Mouse (Mus musculus) lung, embryonic 16.5 days (tissue): ENCODE results near the gene Anks1b. TPM values are rescaled to one million over a fixed set of nuclear protein-coding genes. Genes with fewer than 3 reads are reported as not detected.

Experiments
- ATAC-seq: fragments of 200-750 bp; cut with Nextera tagmentation; 2 replicates; pipeline ENCODE4 v1.8.0; 2017; ENCODE audit warnings: low read depth, mild to moderate bottlenecking, moderate library complexity
- H3K27ac ChIP-seq: fragments of 300-500 bp; sonication (generic); 2 replicates; pipeline ENCODE4 v1.5.1; 2014; ENCODE audit warnings: mild to moderate bottlenecking, control low read depth, low read length
- H3K27me3 ChIP-seq: fragments of 300-500 bp; sonication (generic); 2 replicates; pipeline ENCODE4 v1.6.1; 2014; ENCODE audit warnings: low read depth, low read length, mixed read lengths; ENCODE audit not compliant: control insufficient read depth, insufficient read depth
- H3K36me3 ChIP-seq: fragments of 300-500 bp; sonication (generic); 2 replicates; pipeline ENCODE4 v1.6.1; 2014; ENCODE audit warnings: low read length; ENCODE audit not compliant: control insufficient read depth, insufficient read depth
- H3K4me1 ChIP-seq: fragments of 300-500 bp; sonication (generic); replicated peaks from 2 replicates; pipeline ENCODE4 v1.6.1; 2014; ENCODE audit warnings: low read length, mixed read lengths; ENCODE audit not compliant: control insufficient read depth, insufficient read depth
- H3K4me2 ChIP-seq: fragments of 300-500 bp; sonication (generic); 2 replicates; pipeline ENCODE4 v1.6.1; 2014; ENCODE audit warnings: low read depth, low read length, control low read depth
- H3K4me3 ChIP-seq: fragments of 300-500 bp; sonication (generic); 2 replicates; pipeline ENCODE4 v1.5.1; 2014; ENCODE audit warnings: mild to moderate bottlenecking, low read length, control low read depth
- H3K9ac ChIP-seq: fragments of 300-500 bp; sonication (generic); 2 replicates; pipeline ENCODE4 v1.6.1; 2014; ENCODE audit warnings: low read length, control low read depth
- H3K9me3 ChIP-seq: fragments of 300-500 bp; sonication (generic); 2 replicates; pipeline ENCODE4 v1.6.1; 2016; ENCODE audit warnings: low read length; ENCODE audit not compliant: control insufficient read depth
- WGBS: fragments of 180-500 bp; shearing (Covaris S2); extraction: QIAGEN DNeasy Blood & Tissue Kit; methylation state at CpG from one replicate; pipeline ENCODE4 v1.1.7; 2014; 5-methylcytosine and 5-hydroxymethylcytosine counted together
- polyA plus RNA-seq: library from polyadenylated mRNA; unstranded; fragments of >200 nt; fragmentation: Nextera tagmentation; extraction: Ambion mirVana; gene quantifications from 2 replicates; pipeline ENCODE4 v1.2.1, GENCODE M21; 2015

Anks1b gene
- polyA plus RNA-seq, 1 experiment from 2014 or later = 0.20 TPM

- no peak overlapping the region for H3K4me2 ChIP-seq
- no peaks in the 10 kb centered on the region for H3K4me1 ChIP-seq
- 45% methylated on average over 1 of the region's 1 CpGs for WGBS
- no peaks in the 10 kb centered on the region for H3K9me3 ChIP-seq
- H3K9ac ChIP-seq = no peak overlapping the region
- H3K27ac ChIP-seq = no peak overlapping the region
- H3K36me3 ChIP-seq = no peaks in the 10 kb centered on the region
- ATAC-seq = no peak
- H3K4me3 ChIP-seq = no peak overlapping the region
- no peaks in the 10 kb centered on the region for H3K27me3 ChIP-seq
Observed at GRCm38 (mm10) chr10:90286589-90286988, 413.3 kb downstream of the Anks1b start.

- ATAC-seq = no peak
- H3K4me3 ChIP-seq = no peak overlapping the region
- no peak overlapping the region for H3K9ac ChIP-seq
- no peaks in the 10 kb centered on the region for H3K4me1 ChIP-seq
- H3K27me3 ChIP-seq = no peaks in the 10 kb centered on the region
- no peak overlapping the region for H3K4me2 ChIP-seq
- H3K9me3 ChIP-seq = no peaks in the 10 kb centered on the region
- H3K36me3 ChIP-seq = no peaks in the 10 kb centered on the region
- WGBS = 33% methylated on average over 1 of the region's 1 CpGs
- no peak overlapping the region for H3K27ac ChIP-seq
Observed at GRCm38 (mm10) chr10:90303249-90303648, 429.9 kb downstream of the Anks1b start.

- H3K4me1 ChIP-seq = no peaks in the 10 kb centered on the region
- H3K27ac ChIP-seq = no peak overlapping the region
- H3K9ac ChIP-seq = no peak overlapping the region
- no peak for ATAC-seq
- H3K4me2 ChIP-seq = no peak overlapping the region
- no peaks in the 10 kb centered on the region for H3K27me3 ChIP-seq
- H3K9me3 ChIP-seq = no peaks in the 10 kb centered on the region
- H3K36me3 ChIP-seq = no peaks in the 10 kb centered on the region
- H3K4me3 ChIP-seq = no peak overlapping the region
Observed at GRCm38 (mm10) chr10:90306156-90306555, 432.8 kb downstream of the Anks1b start.

GRCm38 (mm10) chr10:90307931-90308555, 434.7 kb downstream of the Anks1b start:
- no peak for ATAC-seq
- Histone ChIP-seq H3K36me3 (no peaks in the 10 kb centered on the region), H3K4me1 (no peaks in the 10 kb centered on the region), H3K4me2 (no peak overlapping the region), H3K27me3 (no peaks in the 10 kb centered on the region), H3K9ac (no peak overlapping the region), H3K27ac (no peak overlapping the region), H3K4me3 (no peak overlapping the region), H3K9me3 (no peaks in the 10 kb centered on the region)
- WGBS = 68% methylated on average over 5 of the region's 5 CpGs

GRCm38 (mm10) chr10:90329781-90330180, 456.5 kb downstream of the Anks1b start:
- Histone ChIP-seq H3K9ac (no peak overlapping the region), H3K4me1 (no peaks in the 10 kb centered on the region), H3K27ac (no peak overlapping the region), H3K36me3 (no peaks in the 10 kb centered on the region), H3K4me2 (no peak overlapping the region), H3K9me3 (no peaks in the 10 kb centered on the region; the same call in 1 of the 2 replicates), H3K27me3 (no peaks in the 10 kb centered on the region), H3K4me3 (no peak overlapping the region)
- no peak for ATAC-seq
- WGBS = 88% methylated on average over 4 of the region's 4 CpGs

- H3K36me3 ChIP-seq = no peaks in the 10 kb centered on the region
- ATAC-seq = no peak
- no peak overlapping the region for H3K4me3 ChIP-seq
- no peak overlapping the region for H3K4me2 ChIP-seq
- H3K4me1 ChIP-seq = no peaks in the 10 kb centered on the region
- no peaks in the 10 kb centered on the region for H3K27me3 ChIP-seq
- H3K9me3 ChIP-seq = no peaks in the 10 kb centered on the region
- WGBS = 74% methylated on average over 1 of the region's 1 CpGs
- H3K27ac ChIP-seq = no peak overlapping the region
- no peak overlapping the region for H3K9ac ChIP-seq
Observed at GRCm38 (mm10) chr10:90345394-90345793, 472.1 kb downstream of the Anks1b start.

- H3K9me3 ChIP-seq = no peaks in the 10 kb centered on the region
- WGBS = 33% methylated on average over 1 of the region's 1 CpGs
Observed at GRCm38 (mm10) chr10:90356258-90356657, 482.9 kb downstream of the Anks1b start.

GRCm38 (mm10) chr10:90357169-90357907, 484.0 kb downstream of the Anks1b start:
- Histone ChIP-seq H3K36me3 (no peaks in the 10 kb centered on the region), H3K27ac (no peak overlapping the region), H3K4me2 (no peak overlapping the region), H3K4me1 (no peaks in the 10 kb centered on the region), H3K4me3 (no peak overlapping the region), H3K9ac (no peak overlapping the region), H3K9me3 (no peaks in the 10 kb centered on the region), H3K27me3 (no peaks in the 10 kb centered on the region)
- 50% methylated on average over 1 of the region's 1 CpGs for WGBS
- no peak for ATAC-seq

More at GRCm38 (mm10) chr10:90356258-90356657, 482.9 kb downstream of the Anks1b start:
- Histone ChIP-seq H3K9ac (no peak overlapping the region), H3K4me1 (no peaks in the 10 kb centered on the region), H3K4me2 (no peak overlapping the region), H3K27me3 (no peaks in the 10 kb centered on the region), H3K27ac (no peak overlapping the region), H3K36me3 (no peaks in the 10 kb centered on the region), H3K4me3 (no peak overlapping the region)
- no peak for ATAC-seq

GRCm38 (mm10) chr10:90369015-90369414, 495.7 kb downstream of the Anks1b start:
- Histone ChIP-seq H3K27me3 (no peaks in the 10 kb centered on the region), H3K4me3 (no peak overlapping the region), H3K9ac (no peak overlapping the region), H3K4me2 (no peak overlapping the region), H3K36me3 (no peaks in the 10 kb centered on the region), H3K4me1 (no peaks in the 10 kb centered on the region), H3K27ac (no peak overlapping the region), H3K9me3 (no peaks in the 10 kb centered on the region)
- no peak for ATAC-seq
- WGBS = 70% methylated on average over 7 of the region's 7 CpGs
